Mouse (Mus musculus): ENCODE measurements around the gene Mrps10. TPM values are rescaled to one million over a fixed set of nuclear protein-coding genes. Genes with fewer than 3 reads are reported as not detected.
"Not testable (repeated sequence)": the region's sequence is repeated elsewhere in the genome, so short reads cannot be mapped to it uniquely, and the experiment has no call there.

The Mrps10 gene
- total RNA-seq, 2 experiments from 2014 or later, result 29.1 to 30.6 TPM

DNA sequence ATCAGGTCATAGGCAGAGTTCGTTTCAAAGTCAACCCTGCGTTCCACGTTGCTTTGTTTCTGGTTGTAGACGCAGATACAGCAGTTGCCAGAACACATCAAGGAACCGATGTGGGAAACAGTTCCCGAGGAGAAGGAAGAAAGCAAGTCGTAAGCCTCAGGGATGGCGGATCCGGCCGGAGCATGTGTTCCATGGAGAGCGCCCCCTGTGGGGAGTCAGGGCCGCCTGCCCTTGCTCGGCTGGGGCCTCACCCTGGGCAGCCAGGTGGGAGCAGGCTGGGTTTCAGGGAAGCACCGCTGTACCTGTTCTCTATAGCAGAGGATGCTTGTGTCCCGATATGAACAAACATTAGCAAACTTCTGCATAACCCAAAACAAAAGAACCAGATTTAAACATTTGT, 9.4 kb downstream of the Mrps10 start:
- DNase-seq (ENCODE audit: low spot score in 2 of 2), result no peak

- no peak for DNase-seq (ENCODE audit: low spot score in 2 of 2)
Observed at GRCm38 (mm10) chr17:47381917-47382316, 13.2 kb downstream of the Mrps10 start.

DNA sequence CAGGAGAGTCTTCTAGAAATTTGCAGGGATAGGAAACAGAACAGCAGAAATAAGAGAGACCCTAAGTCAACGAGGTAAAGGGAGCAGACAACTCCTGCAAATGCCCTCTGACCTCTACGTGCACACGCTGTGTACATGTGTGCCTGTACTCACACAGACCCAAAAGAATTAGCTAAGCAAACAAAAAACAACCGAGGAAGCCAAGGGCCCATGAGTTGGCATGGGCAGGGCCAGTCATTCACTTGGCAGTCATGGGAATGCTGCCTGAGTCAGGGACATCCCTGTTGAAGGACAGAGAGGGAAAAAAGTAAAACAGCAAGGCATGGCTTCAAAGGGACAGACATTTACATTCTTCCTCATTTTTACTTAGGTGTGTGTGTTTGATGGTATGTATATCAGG, 14.6 kb downstream of the Mrps10 start:
- no peak for DNase-seq (ENCODE audit: low spot score in 2 of 2)

- no peak for DNase-seq (ENCODE audit: low spot score in 2 of 2)
Observed at GRCm38 (mm10) chr17:47384064-47384463, 15.4 kb downstream of the Mrps10 start.

DNA sequence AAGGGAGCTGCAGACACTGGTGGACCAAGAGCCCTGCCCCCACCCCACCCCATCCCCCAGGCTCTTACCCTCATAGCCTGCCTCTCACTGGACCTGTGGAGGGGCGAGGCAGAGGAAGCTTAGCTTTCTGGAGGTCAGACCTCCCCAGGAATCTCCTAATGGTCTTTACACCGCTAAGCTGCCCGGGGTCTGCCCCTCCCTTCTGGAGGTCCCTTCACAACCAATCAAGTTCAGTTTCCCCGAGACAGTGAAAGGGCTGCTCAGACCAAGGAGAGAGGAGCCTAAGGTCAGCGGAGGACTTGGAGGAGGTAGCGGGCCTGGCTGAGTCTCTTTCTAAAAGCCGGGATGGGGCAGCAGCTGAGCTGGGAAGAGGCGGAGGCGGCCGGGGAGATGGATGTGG, 16.5 kb downstream of the Mrps10 start, which contains the start of gene Guca1b:
Gene Guca1b, plus strand, starts transcription at position 249 of the 400 bp plus-strand sequence.
- DNase-seq (ENCODE audit: low spot score in 2 of 2), result no peak

DNA sequence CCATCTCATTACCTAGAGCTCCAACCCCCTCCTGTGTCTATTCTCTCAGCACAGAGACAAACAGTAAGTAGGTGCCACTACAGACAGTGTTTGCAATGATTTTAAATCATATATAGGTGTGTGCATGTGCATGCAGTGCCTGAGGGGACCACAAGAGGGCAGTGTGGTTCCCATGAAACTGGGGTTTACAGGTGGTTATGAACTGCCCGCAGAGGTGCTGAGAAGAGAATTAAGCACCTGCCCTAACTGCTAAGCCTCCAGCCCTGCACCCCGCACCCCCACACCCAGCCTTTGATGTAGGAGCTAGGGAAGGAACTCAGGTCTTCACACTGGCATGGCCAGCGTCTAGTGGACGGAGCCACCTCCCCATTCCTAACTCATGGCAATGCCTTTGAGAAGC, 18.0 kb downstream of the Mrps10 start:
- peak; percentile 43 to 45 for DNase-seq (ENCODE audit: low spot score in 2 of 2)

GRCm38 (mm10) chr17:47394223-47394869, 25.7 kb downstream of the Mrps10 start:
- DNase-seq (ENCODE audit: low spot score in 2 of 2), result no peak

DNA sequence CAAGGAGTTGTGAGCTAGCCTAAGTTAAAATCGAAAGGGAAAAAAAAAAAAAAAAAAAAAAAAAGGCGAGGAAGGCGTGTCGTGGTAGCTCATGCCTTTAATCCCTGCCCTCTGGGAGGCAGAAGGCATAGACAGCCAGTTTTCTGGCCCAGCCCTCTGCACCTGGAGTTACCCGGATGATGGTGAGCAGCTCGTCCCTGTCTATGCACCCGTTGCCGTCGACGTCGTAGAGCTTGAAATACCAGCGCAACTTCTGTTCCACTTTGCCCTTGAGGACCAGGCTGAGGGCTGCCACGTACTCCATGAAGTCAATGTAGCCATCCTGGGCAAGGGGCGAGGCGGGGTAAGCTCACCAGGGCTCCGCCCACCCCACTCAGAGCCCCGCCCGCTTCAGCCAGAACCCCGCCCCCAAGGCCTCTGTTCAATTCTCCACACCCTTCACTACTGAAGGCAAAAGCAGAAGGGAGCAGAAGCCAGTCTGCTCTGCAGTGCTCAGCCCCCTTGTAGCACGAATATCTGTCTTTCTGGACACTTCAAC, 26.8 kb downstream of the Mrps10 start:
- peak; percentile 19 to 50 for DNase-seq (ENCODE audit: low spot score in 2 of 2)

DNA sequence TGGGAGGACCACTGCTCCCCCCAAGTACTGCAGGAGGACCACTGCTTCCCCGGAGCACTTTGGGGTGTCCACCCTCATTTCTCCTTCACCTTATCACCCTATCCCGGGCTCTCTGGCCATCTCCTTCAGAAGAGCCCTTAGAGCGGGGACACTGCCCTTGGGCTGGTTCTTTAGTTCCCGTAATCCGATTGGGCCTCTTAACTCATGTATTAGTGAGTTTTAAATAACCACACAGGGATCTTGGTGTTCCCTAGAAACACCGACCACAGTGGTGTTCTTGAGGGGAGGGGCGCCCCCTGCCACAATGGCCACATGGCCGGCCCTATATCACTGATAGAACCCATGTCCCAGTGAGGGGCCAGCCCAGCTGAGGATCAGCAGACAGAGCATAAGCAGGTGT, 30.4 kb downstream of the Mrps10 start:
- DNase-seq (ENCODE audit: low spot score in 2 of 2), result no peak

- DNase-seq (ENCODE audit: low spot score in 2 of 2), result no peak
Observed at GRCm38 (mm10) chr17:47400451-47400850, 31.8 kb downstream of the Mrps10 start, which contains the start of gene Guca1a. Gene Guca1a, minus strand, starts transcription at chr17:47400584.

DNA sequence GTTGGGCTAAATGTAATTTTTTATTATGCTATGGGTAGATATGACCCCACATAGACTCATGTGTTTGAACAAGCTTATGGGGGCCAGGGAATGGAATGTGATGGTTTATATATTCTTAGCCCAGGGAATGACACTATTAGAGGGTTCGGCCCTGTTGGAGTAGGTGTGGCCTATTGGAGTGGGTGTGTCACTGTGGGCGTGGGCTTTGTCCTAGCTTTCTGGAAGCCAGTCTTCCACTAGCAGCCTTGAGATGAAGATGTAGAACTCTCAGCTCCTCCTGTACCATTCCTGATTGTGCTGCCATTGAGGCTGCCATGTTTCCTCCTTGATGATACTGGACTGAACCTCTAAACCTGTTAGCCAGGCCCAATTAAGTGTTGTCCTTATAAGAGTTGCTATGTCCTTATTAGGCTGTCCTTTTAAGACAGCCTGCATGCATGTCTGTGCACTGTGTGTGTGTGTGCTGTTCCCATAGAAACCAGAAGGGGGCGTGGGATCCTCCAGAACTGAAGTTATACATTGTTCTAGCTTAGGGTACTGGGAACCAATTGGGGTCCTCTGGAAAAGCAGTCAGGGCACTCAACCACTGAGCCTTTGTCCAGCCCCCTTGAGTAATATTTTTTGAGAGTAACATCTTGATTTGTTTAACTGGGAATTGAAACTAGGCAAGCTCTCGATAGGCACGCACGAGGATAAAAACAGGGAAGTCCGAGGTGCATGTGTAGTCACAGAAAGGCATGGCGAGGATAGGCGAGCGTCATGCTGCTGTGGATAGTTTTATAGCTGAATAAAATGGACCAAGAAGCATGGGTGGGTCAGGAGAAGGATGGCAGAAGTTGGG, 39.2 kb downstream of the Mrps10 start:
- DNase-seq (ENCODE audit: low spot score in 2 of 2), result no peak

- peak; percentile 59 for DNase-seq (ENCODE audit: low spot score in 2 of 2)
Observed at GRCm38 (mm10) chr17:47408558-47408898, 39.8 kb downstream of the Mrps10 start.

DNA sequence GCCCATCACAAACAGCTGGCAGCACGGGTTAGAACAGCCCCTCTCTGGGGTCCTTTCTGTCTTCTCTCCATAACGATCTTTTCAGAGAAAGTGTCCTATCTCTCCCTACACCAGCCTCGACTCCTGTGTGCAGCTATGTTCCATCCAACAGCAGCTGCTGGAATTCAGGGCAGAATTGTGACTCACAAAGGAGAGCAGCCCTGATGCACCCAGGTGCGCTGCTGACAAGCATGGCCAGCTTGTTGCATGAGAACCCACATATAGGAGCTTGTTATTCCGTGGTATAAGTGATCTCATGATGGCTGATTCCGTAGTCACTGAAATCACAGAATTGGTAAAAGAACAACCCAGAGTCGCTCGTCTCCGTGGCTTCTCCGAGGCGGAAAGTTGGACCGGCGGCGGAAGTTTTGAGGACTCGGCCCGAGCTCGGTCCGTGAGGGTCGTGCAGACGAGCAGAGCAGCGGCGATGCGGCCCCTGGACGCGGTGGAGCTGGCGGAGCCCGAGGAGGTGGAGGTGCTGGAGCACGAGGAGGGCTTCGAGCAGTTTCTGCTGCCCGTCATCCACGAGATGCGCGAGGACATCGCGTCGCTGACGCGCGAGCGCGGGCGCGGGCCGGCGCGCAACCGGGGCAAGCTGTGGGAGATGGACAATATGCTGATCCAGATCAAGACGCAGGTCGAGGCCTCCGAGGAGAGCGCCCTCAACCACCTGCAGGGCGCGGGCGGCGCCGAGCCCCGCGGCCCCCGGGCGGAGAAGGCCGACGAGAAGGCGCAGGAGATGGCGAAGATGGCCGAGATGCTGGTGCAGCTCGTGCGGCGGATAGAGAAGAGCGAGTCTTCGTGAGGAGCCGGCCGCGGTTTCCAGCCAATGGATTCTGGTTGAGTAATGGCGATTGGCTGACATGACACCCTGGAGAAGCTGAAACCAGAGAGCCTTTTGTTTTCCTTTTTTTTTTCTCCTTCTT, 41.5 kb downstream of the Mrps10 start:
- peak; percentile 36 to 39 for DNase-seq (ENCODE audit: low spot score in 2 of 2)

GRCm38 (mm10) chr17:47420195-47420594, 51.5 kb downstream of the Mrps10 start:
- DNase-seq (ENCODE audit: low spot score in 2 of 2), result no peak

DNA sequence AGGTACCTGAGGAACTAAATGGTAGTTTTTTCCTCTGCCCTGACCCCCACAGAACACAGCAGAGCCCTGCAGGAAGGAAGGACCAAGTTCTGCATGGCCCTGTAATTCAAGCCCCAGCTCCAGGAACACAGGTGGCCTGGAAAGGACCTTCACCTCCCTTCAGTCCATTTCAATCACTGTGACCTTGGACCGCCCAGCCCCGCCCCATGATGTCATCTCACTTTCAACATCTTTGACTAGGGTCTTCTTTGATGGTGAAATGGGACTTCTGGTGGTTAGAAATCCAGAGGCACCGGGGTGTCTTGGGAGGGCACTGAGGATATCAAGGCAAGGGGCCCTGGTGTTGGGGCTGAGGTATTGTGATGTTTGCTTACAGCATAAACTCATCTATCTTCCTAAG, 52.9 kb downstream of the Mrps10 start:
- no peak for DNase-seq (ENCODE audit: low spot score in 2 of 2)

DNA sequence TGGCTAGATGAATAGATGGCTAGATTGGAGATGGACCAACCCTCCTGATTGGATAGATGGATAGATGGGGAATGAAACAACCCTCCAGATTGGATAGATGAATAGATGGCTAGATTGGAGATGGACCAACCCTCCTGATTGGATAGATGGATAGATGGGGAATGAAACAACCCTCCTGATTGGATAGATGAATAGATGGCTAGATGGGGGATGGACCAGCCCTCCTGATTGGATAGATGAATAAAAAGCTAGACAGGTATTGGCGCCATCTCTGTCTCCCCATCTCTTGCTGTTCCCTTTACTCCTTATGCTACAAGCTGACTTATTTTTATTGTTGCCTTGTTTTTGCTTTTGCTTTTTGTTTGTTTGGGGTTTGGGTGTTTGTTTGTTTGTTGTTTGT, 53.9 kb downstream of the Mrps10 start:
- DNase-seq (ENCODE audit: low spot score in 2 of 2), result not testable (repeated sequence)

GRCm38 (mm10) chr17:47424186-47424585, 55.5 kb downstream of the Mrps10 start:
- DNase-seq (ENCODE audit: low spot score in 2 of 2), result no peak

- no peak for DNase-seq (ENCODE audit: low spot score in 2 of 2)
Observed at GRCm38 (mm10) chr17:47427316-47427715, 58.6 kb downstream of the Mrps10 start.

DNA sequence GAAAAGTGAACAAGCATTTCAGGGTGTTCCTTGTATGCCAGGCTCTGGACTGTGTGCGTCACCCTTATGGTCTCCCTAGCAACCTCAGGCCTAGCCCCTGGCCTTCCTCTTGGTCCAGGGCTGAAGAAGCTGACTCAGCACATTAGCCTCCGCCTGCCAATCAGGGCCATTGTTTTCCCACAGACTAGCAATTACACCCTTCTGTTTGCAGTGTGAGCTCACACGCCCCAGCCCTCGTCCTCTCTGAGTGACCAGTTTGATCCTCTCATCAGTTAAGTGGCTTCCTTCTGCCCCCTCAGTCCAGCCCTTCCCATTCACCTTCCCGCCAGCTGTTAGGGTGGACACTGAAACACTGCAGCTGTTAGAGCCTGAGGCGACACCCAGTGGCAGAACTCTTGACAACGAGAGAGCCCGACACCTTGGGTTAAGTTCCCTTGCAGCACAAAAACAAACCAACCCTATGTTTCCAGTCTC, 60.2 kb downstream of the Mrps10 start:
- no peak for DNase-seq (ENCODE audit: low spot score in 2 of 2)

DNA sequence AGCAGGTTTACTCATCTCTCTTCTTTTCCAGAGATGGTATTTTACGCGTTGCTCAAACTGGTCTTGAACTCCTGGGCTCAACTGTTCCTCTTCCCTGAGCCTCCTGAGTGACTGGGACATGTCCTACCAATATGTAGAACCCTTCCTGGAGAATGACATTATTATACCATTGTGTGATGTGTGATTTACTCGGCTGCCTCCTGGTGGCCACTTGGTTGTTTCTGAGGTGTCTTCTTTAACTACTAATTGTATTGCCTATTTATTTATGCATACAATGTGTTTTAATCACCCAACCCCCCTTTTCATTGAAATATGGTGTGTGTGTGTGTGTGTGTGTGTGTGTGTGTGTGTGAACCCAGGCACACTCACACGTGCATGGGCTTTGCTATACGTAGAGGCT, 62.1 kb downstream of the Mrps10 start:
- DNase-seq (ENCODE audit: low spot score in 2 of 2), result no peak

Measured in layer of hippocampus, postnatal 10 days (tissue).